Mouse (Mus musculus): ENCODE data around the gene Cir1. TPM values are rescaled to one million over a fixed set of nuclear protein-coding genes. Genes with fewer than 3 reads are reported as not detected.

Gene Cir1
- total RNA-seq, 2 experiments from 2014 or later: 27.0 to 29.3 TPM

DNA sequence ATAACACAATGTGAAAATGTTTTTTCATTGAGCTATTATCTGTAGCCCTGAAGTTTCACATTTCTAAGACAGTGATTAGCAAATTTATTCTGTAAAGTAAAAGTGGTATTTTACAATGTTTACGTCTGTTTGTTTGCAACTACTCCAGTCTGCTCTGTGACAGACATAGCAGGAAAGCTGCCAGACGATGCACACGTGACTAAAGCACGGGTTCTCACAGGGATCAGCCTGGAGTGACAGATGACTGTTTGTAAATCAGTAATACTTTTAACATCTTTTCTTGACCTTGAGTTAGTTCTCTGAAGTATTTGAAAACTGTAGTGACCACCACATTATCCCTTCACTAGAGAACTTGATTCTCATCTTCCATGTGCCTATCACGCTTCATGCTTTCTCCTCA, 8.0 kb downstream of the Cir1 start:
- no peak for DNase-seq (ENCODE audit: extremely low spot score in 1 of 2, low spot score in 1 of 2)

GRCm38 (mm10) chr2:73302722-73303121, 9.8 kb downstream of the Cir1 start:
- DNase-seq (ENCODE audit: extremely low spot score in 1 of 2, low spot score in 1 of 2): no peak

GRCm38 (mm10) chr2:73301979-73302378, 10.5 kb downstream of the Cir1 start:
- no peak for DNase-seq (ENCODE audit: extremely low spot score in 1 of 2, low spot score in 1 of 2)

DNA sequence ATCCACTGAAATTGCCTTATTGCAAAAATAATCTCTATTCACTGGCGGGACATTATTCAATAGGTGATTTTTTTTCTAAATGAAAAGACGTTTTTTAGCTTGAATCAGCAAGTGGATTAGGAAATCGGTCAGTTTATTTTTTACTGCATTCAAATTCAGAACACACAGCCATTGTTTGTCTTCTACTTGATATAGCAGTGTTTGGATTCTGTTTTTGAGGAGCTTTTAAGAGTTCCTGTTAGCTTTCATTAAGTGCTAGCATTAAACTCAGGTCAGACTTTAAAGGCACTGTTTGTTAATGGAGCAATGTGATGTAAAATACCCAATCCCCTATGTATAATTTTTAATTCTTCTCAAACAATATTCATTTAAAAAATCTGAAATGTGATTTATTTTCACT, 13.7 kb downstream of the Cir1 start:
- DNase-seq (ENCODE audit: extremely low spot score in 1 of 2, low spot score in 1 of 2): no peak

DNA sequence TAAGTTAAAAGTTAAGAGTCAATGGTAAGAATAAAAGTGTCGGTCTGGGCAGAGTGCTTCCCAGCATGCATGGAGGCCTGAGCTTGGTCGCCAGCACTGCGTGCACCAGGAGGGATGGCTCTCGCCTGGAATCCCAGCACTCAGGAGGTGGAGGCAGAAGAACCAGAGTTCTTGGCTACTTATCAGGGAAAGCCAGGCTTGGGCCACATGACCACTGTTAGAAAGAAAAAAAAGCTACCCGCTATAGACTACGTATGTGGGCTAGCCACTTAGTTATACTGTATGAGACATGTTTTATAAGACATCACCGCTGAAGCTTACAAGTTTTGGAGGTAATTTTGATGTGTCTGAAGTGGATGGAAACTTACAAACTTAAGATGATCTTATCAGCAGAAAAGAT, 14.3 kb downstream of the Cir1 start:
- no peak for DNase-seq (ENCODE audit: extremely low spot score in 1 of 2, low spot score in 1 of 2)

- DNase-seq (ENCODE audit: extremely low spot score in 1 of 2, low spot score in 1 of 2): no peak
Observed at GRCm38 (mm10) chr2:73295023-73295422, 17.5 kb downstream of the Cir1 start.

- DNase-seq (ENCODE audit: extremely low spot score in 1 of 2, low spot score in 1 of 2): no peak
Observed at GRCm38 (mm10) chr2:73291130-73291529, 21.4 kb downstream of the Cir1 start.

- DNase-seq (ENCODE audit: extremely low spot score in 1 of 2, low spot score in 1 of 2): no peak
Observed at GRCm38 (mm10) chr2:73285630-73286029, 26.9 kb downstream of the Cir1 start.

- DNase-seq (ENCODE audit: extremely low spot score in 1 of 2, low spot score in 1 of 2): no peak
Observed at GRCm38 (mm10) chr2:73281707-73282106, 30.8 kb downstream of the Cir1 start.

DNA sequence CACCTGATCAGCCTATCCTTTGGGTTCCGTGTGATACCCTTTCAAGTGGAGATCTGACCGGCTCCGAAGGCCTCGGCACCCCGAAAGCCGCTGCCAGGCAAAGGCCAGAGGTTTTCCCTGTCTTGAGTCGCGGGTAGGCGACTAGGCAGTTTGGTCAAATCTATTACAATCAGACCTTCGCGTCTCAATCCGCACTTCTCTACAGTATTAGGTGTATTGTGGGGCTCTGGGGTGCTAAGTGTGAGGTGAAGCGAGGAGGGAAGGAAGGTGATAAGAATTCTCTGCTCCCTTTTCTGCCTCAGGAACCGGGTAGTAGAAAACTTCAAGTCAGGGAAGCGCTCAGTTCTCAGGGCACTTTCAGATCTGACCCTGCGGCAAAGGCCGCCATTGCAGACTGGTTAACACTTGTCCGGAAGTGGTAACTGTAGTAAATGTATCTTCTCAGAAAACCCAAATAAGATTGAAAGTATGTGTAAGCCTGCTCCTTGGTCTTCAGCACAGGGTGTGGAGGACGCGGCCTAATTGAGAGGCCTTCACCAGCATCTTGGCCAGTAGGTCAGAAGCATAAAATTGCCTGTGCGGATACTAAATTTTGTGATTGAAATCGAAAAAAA, 31.3 kb downstream of the Cir1 start:
- no peak for DNase-seq (ENCODE audit: extremely low spot score in 1 of 2, low spot score in 1 of 2)

GRCm38 (mm10) chr2:73280356-73281047, 32.0 kb downstream of the Cir1 start:
- DNase-seq (ENCODE audit: extremely low spot score in 1 of 2, low spot score in 1 of 2): no peak

DNA sequence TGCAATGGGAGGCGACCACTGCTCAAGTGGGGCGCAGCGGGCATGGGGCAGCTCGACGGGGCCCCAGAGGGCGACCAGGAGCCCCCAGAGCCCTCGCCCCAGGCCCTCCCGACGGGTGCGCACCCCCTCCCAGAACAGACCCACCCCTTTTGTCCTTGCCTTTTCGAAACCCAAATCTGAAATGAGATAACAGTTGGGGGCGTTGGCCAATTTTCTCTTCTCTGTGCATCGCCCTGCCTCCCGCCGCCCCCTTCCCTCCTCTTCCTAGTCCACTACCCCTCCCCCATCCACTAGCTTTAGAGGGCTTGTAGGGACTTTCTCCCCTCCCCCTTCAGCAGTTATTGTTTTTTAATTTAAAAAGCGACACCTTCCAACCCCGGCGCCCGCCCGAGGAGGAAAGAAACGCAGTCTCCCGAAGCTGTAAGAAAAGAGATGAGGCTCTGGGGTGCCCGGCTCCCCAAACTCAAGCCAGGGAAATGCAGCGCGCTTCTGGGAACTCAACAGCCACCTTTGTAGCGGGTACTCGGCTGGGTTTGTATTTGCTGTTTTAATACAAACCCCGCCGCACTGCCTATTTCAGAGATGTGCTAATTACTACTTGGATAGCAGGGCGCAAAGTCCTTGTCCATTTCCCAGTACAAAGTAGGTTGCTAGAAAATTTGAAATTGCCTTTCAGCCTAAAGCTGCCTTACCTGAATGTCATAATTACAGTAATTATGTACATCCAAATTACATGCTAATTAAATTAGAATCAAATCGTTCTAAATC, 33.0 kb downstream of the Cir1 start:
- DNase-seq (ENCODE audit: extremely low spot score in 1 of 2, low spot score in 1 of 2): no peak

GRCm38 (mm10) chr2:73278869-73279268, 33.6 kb downstream of the Cir1 start:
- no peak for DNase-seq (ENCODE audit: extremely low spot score in 1 of 2, low spot score in 1 of 2)

DNA sequence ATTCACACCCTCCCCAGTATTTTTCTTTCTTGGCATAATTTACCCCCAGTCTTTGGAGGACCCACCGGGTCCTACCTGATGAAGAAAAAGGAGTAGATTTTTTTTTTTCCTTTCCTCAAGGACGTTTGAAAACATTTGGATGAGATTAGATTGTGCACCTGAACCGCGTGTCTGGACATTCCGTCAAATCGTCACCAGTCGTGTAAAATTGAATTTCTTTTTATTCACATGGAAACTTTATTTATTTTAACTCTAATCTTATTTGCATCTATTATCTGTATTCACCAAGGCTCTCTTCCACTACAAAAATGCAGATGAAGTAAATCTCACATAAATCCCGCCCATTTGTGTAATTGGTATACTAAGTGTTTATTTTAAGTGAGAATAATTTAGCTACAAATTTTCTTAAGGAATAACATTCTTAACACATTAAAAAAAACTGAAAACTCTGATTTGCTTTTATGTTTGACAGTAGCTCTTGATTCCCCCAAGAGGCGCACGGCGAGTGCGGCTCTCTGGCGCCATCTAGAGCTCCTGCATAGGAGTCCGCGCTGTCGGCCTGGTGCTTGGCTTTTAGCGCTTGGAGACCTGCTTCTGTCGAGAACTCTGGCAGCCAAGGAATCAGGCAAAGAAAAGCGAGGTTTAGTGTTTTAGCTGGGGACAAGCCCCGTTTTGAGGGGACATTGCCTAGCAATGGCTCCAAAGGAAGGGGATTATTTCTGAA, 34.2 kb downstream of the Cir1 start:
- DNase-seq (ENCODE audit: extremely low spot score in 1 of 2, low spot score in 1 of 2): peak in 1 of 2 experiments; percentile 91

- DNase-seq (ENCODE audit: extremely low spot score in 1 of 2, low spot score in 1 of 2): no peak
Observed at GRCm38 (mm10) chr2:73277709-73278075, 34.8 kb downstream of the Cir1 start.

DNA sequence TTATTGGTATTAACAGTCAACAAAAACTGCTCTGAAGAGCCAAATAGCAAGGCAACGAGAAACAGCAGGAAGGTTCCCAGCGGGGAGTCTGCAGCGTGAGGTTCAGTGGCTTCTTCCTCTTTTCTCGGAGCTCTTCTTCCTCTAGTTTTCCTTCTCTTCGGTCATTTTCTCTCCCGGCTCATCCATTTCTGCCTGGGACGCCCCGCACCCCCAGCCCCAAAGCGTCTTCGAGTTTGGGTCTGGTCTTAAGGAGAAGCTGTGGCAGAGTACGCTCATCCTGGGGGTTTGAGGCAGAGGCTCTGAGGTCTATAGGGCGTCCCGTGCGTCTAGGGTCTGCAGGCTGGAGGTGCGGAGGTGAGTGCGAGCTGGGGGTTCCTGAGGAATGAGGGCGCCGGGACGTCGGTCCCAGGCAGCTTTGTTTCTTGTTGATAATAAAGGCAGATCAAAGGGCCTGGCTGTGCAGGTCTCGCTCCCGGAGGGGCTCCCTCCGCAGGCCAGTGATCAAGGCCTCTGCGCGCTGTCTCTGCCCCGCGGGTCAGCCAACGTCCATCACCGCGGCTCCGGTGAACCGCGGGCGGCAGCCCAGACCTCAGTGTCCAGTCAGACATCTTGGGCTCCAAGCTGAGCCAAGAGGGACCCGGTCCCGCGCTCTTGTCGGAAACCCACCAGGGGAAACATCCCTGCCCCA, 35.3 kb downstream of the Cir1 start:
- no peak for DNase-seq (ENCODE audit: extremely low spot score in 1 of 2, low spot score in 1 of 2)

- DNase-seq (ENCODE audit: extremely low spot score in 1 of 2, low spot score in 1 of 2): no peak
Observed at GRCm38 (mm10) chr2:73276141-73276571, 36.3 kb downstream of the Cir1 start.

- DNase-seq (ENCODE audit: extremely low spot score in 1 of 2, low spot score in 1 of 2): no peak
Observed at GRCm38 (mm10) chr2:73275261-73276040, 37.0 kb downstream of the Cir1 start.

- no peak for DNase-seq (ENCODE audit: extremely low spot score in 1 of 2, low spot score in 1 of 2)
Observed at GRCm38 (mm10) chr2:73274119-73274920, 38.2 kb downstream of the Cir1 start.

All from layer of hippocampus, postnatal 25 days (tissue).